Mouse (Mus musculus) myocyte (in vitro differentiated cells): ENCODE measurements around the gene Avpr1b. TPM values are rescaled to one million over a fixed set of nuclear protein-coding genes. Genes with fewer than 3 reads are reported as not detected.
"Not testable (repeated sequence)": the region's sequence is repeated elsewhere in the genome, so short reads cannot be mapped to it uniquely, and the experiment has no call there.

Experiments used
- H3K27me3 ChIP-seq: one replicate; pipeline ENCODE4 v1.6.1; 2011; ENCODE audit not compliant: control insufficient read depth, insufficient read depth, insufficient read length
- H3K36me3 ChIP-seq: one replicate; pipeline ENCODE4 v1.6.1; 2011; ENCODE audit not compliant: control insufficient read depth, insufficient read depth
- H3K4me2 ChIP-seq: one replicate; pipeline ENCODE4 v1.6.1; 2011; ENCODE audit warnings: low read depth, control low read depth
- H3K4me3 ChIP-seq: one replicate; pipeline ENCODE4 v1.5.1; 2011; ENCODE audit warnings: mild to moderate bottlenecking, control low read depth, moderate library complexity
- H3K79me2 ChIP-seq: one replicate; pipeline ENCODE4 v1.6.1; 2011; ENCODE audit not compliant: control insufficient read depth, insufficient read depth
- H3ac ChIP-seq: one replicate; pipeline ENCODE4 v1.6.1; 2011; ENCODE audit not compliant: control insufficient read depth, insufficient read length
- CEBPB ChIP-seq: IDR thresholded peaks from 2 replicates; pipeline ENCODE4 v1.6.1; 2011; ENCODE audit warnings: mild to moderate bottlenecking, moderate library complexity; ENCODE audit not compliant: poor library complexity, insufficient read depth, severe bottlenecking
- E2F4 ChIP-seq: IDR thresholded peaks from one replicate; pipeline ENCODE4 v1.6.1; 2011; ENCODE audit warnings: mild to moderate bottlenecking, control low read depth, moderate library complexity; ENCODE audit not compliant: insufficient read depth
- MAX ChIP-seq: IDR thresholded peaks from one replicate; pipeline ENCODE4 v1.6.1; 2011; ENCODE audit warnings: low read depth, mild to moderate bottlenecking, control low read depth
- MYOD1 ChIP-seq, 3 experiments: IDR thresholded peaks; one replicate each; pipeline ENCODE4 v1.6.1; 2011; ENCODE audit warnings: control low read depth in 2 of 3, low read depth in 2 of 3, mild to moderate bottlenecking in 2 of 3, moderate library complexity in 1 of 3; ENCODE audit not compliant: insufficient read length in 2 of 3, control insufficient read depth in 1 of 3
- MYOG ChIP-seq, 3 experiments: IDR thresholded peaks; one replicate each; pipeline ENCODE4 v1.6.1; 2011; ENCODE audit warnings: control low read depth in 2 of 3, low read depth in 2 of 3, mild to moderate bottlenecking in 2 of 3; ENCODE audit not compliant: insufficient read length in 2 of 3, control insufficient read depth in 1 of 3, insufficient read depth in 1 of 3
- POLR2A ChIP-seq: IDR thresholded peaks from one replicate; pipeline ENCODE4 v1.6.1; 2011; ENCODE audit warnings: low read depth, mild to moderate bottlenecking, control low read depth, moderate library complexity; ENCODE audit not compliant: insufficient read length
- POLR2AphosphoS2 ChIP-seq: IDR thresholded peaks from one replicate; pipeline ENCODE4 v1.6.1; 2011; ENCODE audit warnings: low read depth, control low read depth; ENCODE audit not compliant: insufficient read length
- REST ChIP-seq: IDR thresholded peaks from one replicate; pipeline ENCODE4 v1.6.1; 2011; ENCODE audit warnings: mild to moderate bottlenecking, control low read depth, moderate library complexity; ENCODE audit not compliant: insufficient read depth, insufficient read length
- SRF ChIP-seq: IDR thresholded peaks from one replicate; pipeline ENCODE4 v1.6.1; 2011; ENCODE audit warnings: low read depth; ENCODE audit not compliant: control insufficient read depth, insufficient read length
- TCF12 ChIP-seq: IDR thresholded peaks from one replicate; pipeline ENCODE4 v1.6.1; 2011; ENCODE audit warnings: mild to moderate bottlenecking, control low read depth; ENCODE audit not compliant: poor library complexity, insufficient read depth, severe bottlenecking
- TCF3 ChIP-seq: IDR thresholded peaks from one replicate; pipeline ENCODE4 v1.6.1; 2011; ENCODE audit warnings: low read depth, control low read depth; ENCODE audit not compliant: insufficient read length
- USF1 ChIP-seq: IDR thresholded peaks from one replicate; pipeline ENCODE4 v1.6.1; 2011; ENCODE audit warnings: low read depth, mild to moderate bottlenecking, control low read depth, moderate library complexity
- polyA plus RNA-seq: library from polyadenylated mRNA; unstranded; fragments of >200 nt; fragmentation: generic; extraction: Trizol; gene quantifications from one replicate; pipeline ENCODE4 v1.2.1, GENCODE M21; 2012; ENCODE audit warnings: missing spikeins

Avpr1b gene
- polyA plus RNA-seq, 1 experiment: not detected

DNA sequence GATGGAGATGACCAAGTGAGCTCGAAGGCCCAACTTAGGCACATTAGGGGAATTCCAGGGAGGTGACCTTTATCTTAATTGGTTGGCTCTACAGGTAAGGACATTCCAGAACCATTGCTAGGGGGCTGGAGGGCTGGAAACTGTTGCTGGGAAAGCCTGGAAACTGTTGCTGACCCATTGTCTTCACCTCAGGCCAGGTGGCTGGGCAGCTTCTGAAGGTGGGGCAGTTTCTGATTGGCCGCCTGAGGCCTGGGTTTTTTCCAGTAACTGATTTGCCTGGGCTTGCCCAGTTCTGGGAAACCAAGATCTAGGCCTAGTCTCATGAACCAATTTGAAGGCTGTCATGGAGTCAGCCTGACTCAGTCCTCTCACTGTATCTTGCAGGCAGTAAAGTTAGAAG is 37.0 kb upstream of the Avpr1b start:
- Histone ChIP-seq H3K4me3 (no peak overlapping the region), H3K36me3 (no peaks in the 10 kb centered on the region), H3K79me2 (no peaks in the 10 kb centered on the region), H3K4me2 (no peak overlapping the region), H3ac (no peak overlapping the region), H3K27me3 (no peaks in the 10 kb centered on the region)
- no peak for TF ChIP-seq MYOG (IDR thresholded peaks at IDR 0.05; ENCODE audit: control insufficient read depth in 1 of 3, insufficient read depth in 1 of 3, insufficient read length in 2 of 3, low read depth in 2 of 3)
- TF ChIP-seq POLR2A: no peak
- TF ChIP-seq USF1: no peak
- no peak for TF ChIP-seq TCF12
- TF ChIP-seq REST: no peak
- TF ChIP-seq SRF: no peak
- no peak for TF ChIP-seq E2F4

DNA sequence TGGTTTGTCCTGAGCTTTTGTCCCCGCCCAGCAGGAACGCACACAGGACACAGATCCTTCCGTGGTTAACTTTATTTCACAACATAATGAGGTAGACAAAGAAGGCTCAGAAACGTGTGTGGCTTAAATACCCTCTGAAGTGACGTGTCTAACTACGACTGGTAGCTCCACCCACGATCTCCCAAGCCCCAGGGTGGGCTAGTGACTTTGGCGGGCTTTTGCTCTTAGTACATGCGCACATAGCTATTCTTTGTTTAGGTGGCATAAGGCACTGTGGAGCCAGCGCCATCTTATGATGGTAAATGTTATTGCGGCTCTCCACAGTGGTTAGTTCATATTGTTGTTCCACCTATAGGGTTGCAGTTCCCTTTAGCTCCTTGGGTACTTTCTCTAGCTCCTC is 33.0 kb upstream of the Avpr1b start:
- H3K79me2 ChIP-seq, H3K4me2 ChIP-seq, H3K27me3 ChIP-seq, H3K36me3 ChIP-seq, H3K4me3 ChIP-seq, H3ac ChIP-seq: not testable (repeated sequence)

DNA sequence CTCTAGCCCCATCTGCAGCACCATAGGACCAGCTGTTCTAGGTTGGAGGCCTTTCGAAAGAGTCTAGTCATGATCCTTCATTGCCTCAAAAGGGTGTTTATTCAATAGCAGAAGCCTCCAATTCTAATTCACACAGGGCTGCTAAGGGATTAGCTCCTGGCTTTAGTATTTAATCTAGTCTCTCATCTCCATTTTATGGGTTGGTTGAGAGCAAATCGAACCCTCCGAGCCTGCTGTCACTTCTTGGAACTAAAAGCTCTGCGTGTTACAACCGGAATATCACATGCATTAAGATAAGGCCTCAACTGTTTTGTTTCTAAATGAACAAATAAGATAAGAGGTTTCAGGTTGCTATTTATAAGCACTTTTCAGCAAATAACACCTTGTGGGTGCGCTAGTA is 29.3 kb upstream of the Avpr1b start:
- H3K4me2 ChIP-seq: no peak overlapping the region
- no peaks in the 10 kb centered on the region for H3K79me2 ChIP-seq
- no peaks in the 10 kb centered on the region for H3K27me3 ChIP-seq
- no peak overlapping the region for H3ac ChIP-seq
- H3K36me3 ChIP-seq: no peaks in the 10 kb centered on the region
- no peak overlapping the region for H3K4me3 ChIP-seq
- TF ChIP-seq TCF12 (no peak), MYOD1 (IDR thresholded peaks at IDR 0.05; ENCODE audit: control insufficient read depth in 1 of 3, insufficient read length in 2 of 3, low read depth in 2 of 3) (no peak), TCF3 (no peak), USF1 (no peak), MYOG (IDR thresholded peaks at IDR 0.05; ENCODE audit: control insufficient read depth in 1 of 3, insufficient read depth in 1 of 3, insufficient read length in 2 of 3, low read depth in 2 of 3) (no peak), E2F4 (no peak), SRF (no peak), REST (no peak)

DNA sequence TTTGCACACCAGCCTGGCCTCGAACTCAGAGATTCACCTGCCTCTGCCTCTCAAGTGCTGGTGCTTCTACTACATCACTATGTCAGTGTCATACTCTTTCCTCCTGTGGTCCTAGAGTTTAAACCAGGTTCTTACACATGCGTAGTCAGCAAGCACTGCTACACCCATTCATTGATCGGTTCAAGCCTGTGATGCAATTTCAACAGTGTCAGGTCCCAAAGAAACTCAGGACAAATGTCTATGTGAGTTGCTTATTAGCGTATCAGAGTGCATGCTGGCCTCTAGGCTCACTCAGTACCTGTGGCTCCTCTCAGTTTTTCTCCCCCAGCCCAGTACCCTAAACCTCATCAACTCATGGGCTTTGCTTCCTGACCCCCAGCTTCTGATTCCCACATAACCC is 28.6 kb upstream of the Avpr1b start:
- Histone ChIP-seq H3K4me3 (no peak overlapping the region), H3K36me3 (no peaks in the 10 kb centered on the region), H3K79me2 (no peaks in the 10 kb centered on the region), H3ac (no peak overlapping the region), H3K4me2 (no peak overlapping the region), H3K27me3 (no peaks in the 10 kb centered on the region)
- TF ChIP-seq E2F4: no peak
- no peak for TF ChIP-seq SRF
- no peak for TF ChIP-seq MAX
- TF ChIP-seq POLR2A: no peak
- no peak for TF ChIP-seq CEBPB
- TF ChIP-seq POLR2AphosphoS2: no peak
- no peak for TF ChIP-seq MYOG (IDR thresholded peaks at IDR 0.05; ENCODE audit: control insufficient read depth in 1 of 3, insufficient read depth in 1 of 3, insufficient read length in 2 of 3, low read depth in 2 of 3)
- TF ChIP-seq MYOD1 (IDR thresholded peaks at IDR 0.05; ENCODE audit: control insufficient read depth in 1 of 3, insufficient read length in 2 of 3, low read depth in 2 of 3): no peak
- no peak for TF ChIP-seq USF1
- no peak for TF ChIP-seq TCF12
- no peak for TF ChIP-seq REST
- no peak for TF ChIP-seq TCF3

DNA sequence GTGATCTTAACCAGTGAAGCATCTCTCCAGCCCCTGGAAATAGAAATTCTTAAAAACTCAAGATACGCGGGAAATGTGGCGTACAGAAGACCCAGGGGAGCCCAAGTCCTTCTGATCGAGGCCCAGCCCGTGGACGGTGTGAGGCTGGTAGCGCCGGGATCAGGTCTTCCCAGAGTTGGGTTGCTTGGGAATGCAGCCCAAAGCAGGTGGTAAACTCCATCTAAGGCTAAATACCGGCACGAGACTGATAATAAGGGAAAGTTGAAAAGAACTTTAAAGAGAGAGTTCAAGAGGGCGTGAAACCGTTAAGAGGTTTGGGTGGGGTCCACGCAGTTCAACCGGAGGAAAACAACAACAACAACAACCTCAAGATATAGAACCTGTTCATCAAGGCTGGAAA is 25.3 kb upstream of the Avpr1b start:
- H3K36me3 ChIP-seq: no peaks in the 10 kb centered on the region
- no peaks in the 10 kb centered on the region for H3K27me3 ChIP-seq
- H3K4me3 ChIP-seq: no peak overlapping the region
- no peak overlapping the region for H3K4me2 ChIP-seq
- H3K79me2 ChIP-seq: no peaks in the 10 kb centered on the region
- TF ChIP-seq SRF (no peak), POLR2A (no peak), CEBPB (no peak), POLR2AphosphoS2 (no peak), E2F4 (no peak), REST (no peak), MAX (no peak), TCF3 (no peak), USF1 (no peak), TCF12 (no peak), MYOG (IDR thresholded peaks at IDR 0.05; ENCODE audit: control insufficient read depth in 1 of 3, insufficient read depth in 1 of 3, insufficient read length in 2 of 3, low read depth in 2 of 3) (no peak), MYOD1 (IDR thresholded peaks at IDR 0.05; ENCODE audit: control insufficient read depth in 1 of 3, insufficient read length in 2 of 3, low read depth in 2 of 3) (no peak)
- no peak overlapping the region for H3ac ChIP-seq
